Mouse (Mus musculus) fibroblast of lung, adult 2 months (primary cell): Measurements from ENCODE around the gene Trmt10c.
"Not testable (repeated sequence)": the region's sequence is repeated elsewhere in the genome, so short reads cannot be mapped to it uniquely, and the experiment has no call there.

Experiments
- DNase-seq: peaks from one replicate; pipeline ENCODE4 v3.0.0-alpha.2; 2011; ENCODE audit warnings: low read depth

The Trmt10c gene

GRCm38 (mm10) chr16:56037138-56038010 is at the start of gene Trmt10c:
Gene Trmt10c (minus strand): TSS chr16:56037819.
- peak; percentile 69 for DNase-seq

- DNase-seq: no peak
These were observed 48.7 kb upstream of the Trmt10c start for GRCm38 (mm10) chr16:56086336-56086735.

- no peak for DNase-seq
These were observed 44.1 kb upstream of the Trmt10c start for GRCm38 (mm10) chr16:56081691-56082090.

- DNase-seq: no peak
These were observed 41.8 kb upstream of the Trmt10c start for GRCm38 (mm10) chr16:56079419-56079818.

- no peak for DNase-seq
These were observed 38.7 kb upstream of the Trmt10c start for GRCm38 (mm10) chr16:56076121-56076869.

GRCm38 (mm10) chr16:56075222-56076111 is 37.8 kb upstream of the Trmt10c start:
- peak; percentile 59 for DNase-seq

- DNase-seq: no peak
These were observed 36.9 kb upstream of the Trmt10c start for GRCm38 (mm10) chr16:56074565-56074964.

GRCm38 (mm10) chr16:56074122-56074521 is 36.5 kb upstream of the Trmt10c start:
- DNase-seq: no peak

- not testable (repeated sequence) for DNase-seq
These were observed 35.5 kb upstream of the Trmt10c start for GRCm38 (mm10) chr16:56073150-56073549.

GRCm38 (mm10) chr16:56072533-56072932 is 34.9 kb upstream of the Trmt10c start:
- DNase-seq: no peak

GRCm38 (mm10) chr16:56071317-56072232 is 34.0 kb upstream of the Trmt10c start:
- no peak for DNase-seq

- DNase-seq: no peak
These were observed 31.0 kb upstream of the Trmt10c start for GRCm38 (mm10) chr16:56068523-56069070.

- DNase-seq: no peak
These were observed 28.5 kb upstream of the Trmt10c start for GRCm38 (mm10) chr16:56066113-56066512.

- peak; percentile 36 for DNase-seq
These were observed 26.8 kb upstream of the Trmt10c start for GRCm38 (mm10) chr16:56064334-56064990.

- no peak for DNase-seq
These were observed 25.4 kb upstream of the Trmt10c start for GRCm38 (mm10) chr16:56062981-56063380.

- DNase-seq: no peak
These were observed 24.5 kb upstream of the Trmt10c start for GRCm38 (mm10) chr16:56061995-56062594.

GRCm38 (mm10) chr16:56058151-56058550 is 20.5 kb upstream of the Trmt10c start:
- DNase-seq: no peak

- no peak for DNase-seq
These were observed 19.4 kb upstream of the Trmt10c start for GRCm38 (mm10) chr16:56056944-56057590.

GRCm38 (mm10) chr16:56055911-56056310 is 18.3 kb upstream of the Trmt10c start:
- DNase-seq: no peak
